Mouse (Mus musculus) embryonic fibroblast, embryonic 13.5 days (primary cell): ENCODE measurements around the gene Snrpa. TPM values are rescaled to one million over a fixed set of nuclear protein-coding genes. Genes with fewer than 3 reads are reported as not detected.
"Not testable (repeated sequence)": the region's sequence is repeated elsewhere in the genome, so short reads cannot be mapped to it uniquely, and the experiment has no call there.

Experiments
- H3K27ac ChIP-seq: 2 replicates; pipeline ENCODE4 v1.5.1; 2012; ENCODE audit warnings: low read length, control low read depth, inconsistent platforms; ENCODE audit not compliant: insufficient read depth
- H3K4me1 ChIP-seq: 2 replicates; pipeline ENCODE4 v1.6.1; 2011; ENCODE audit warnings: low read length; ENCODE audit not compliant: control insufficient read depth, insufficient read depth
- H3K4me3 ChIP-seq: 2 replicates; pipeline ENCODE4 v1.5.1; 2011; ENCODE audit warnings: mild to moderate bottlenecking, control low read depth, low read length; ENCODE audit not compliant: insufficient read depth
- CTCF ChIP-seq: IDR thresholded peaks from 2 replicates; pipeline ENCODE4 v1.5.1; 2011; ENCODE audit warnings: mild to moderate bottlenecking, control low read depth, low read length, moderate library complexity, borderline replicate concordance; ENCODE audit not compliant: insufficient read depth
- POLR2A ChIP-seq: IDR thresholded peaks from 2 replicates; pipeline ENCODE4 v1.6.1; 2011; ENCODE audit warnings: low read depth, mild to moderate bottlenecking, control low read depth, low read length, moderate library complexity
- polyA plus RNA-seq: library from polyadenylated mRNA; stranded (reverse); fragments of >200 nt; gene quantifications from 2 replicates; pipeline ENCODE4 v1.2.4, GENCODE M21; 2011; ENCODE audit warnings: low read depth; ENCODE audit not compliant: missing spikeins, insufficient read length

Snrpa gene
- polyA plus RNA-seq: 117 and 153 TPM in 2 replicates

GRCm38 (mm10) chr7:27195681-27196611 lies at the start of gene Snrpa, which contains the start of gene BC024978:
Snrpa (minus strand) TSS chr7:27196271.
BC024978 (plus strand) TSS chr7:27195781.
- peak within 1 kb of the TSS; percentile 98 for H3K27ac ChIP-seq
- peaks cover 13% of the 10 kb centered on the region for H3K4me1 ChIP-seq
- TF ChIP-seq CTCF (no peak), POLR2A (peak; percentile 81)
- peak within 1 kb of the TSS; percentile 90 for H3K4me3 ChIP-seq

- H3K4me3 ChIP-seq, H3K4me1 ChIP-seq, H3K27ac ChIP-seq: not testable (repeated sequence)
Observed at GRCm38 (mm10) chr7:27244088-27244487, 48.0 kb upstream of the Snrpa start.

- Histone ChIP-seq H3K4me1 (no peaks in the 10 kb centered on the region), H3K27ac (no peak overlapping the region), H3K4me3 (no peak overlapping the region)
- TF ChIP-seq POLR2A: no peak
Observed at GRCm38 (mm10) chr7:27243211-27243610, 47.1 kb upstream of the Snrpa start.

- Histone ChIP-seq H3K27ac (no peak overlapping the region), H3K4me1 (peaks cover 4% of the 10 kb centered on the region; the same call in 1 of the 2 replicates), H3K4me3 (no peak overlapping the region)
- no peak for TF ChIP-seq CTCF
Observed at GRCm38 (mm10) chr7:27238568-27238967, 42.5 kb upstream of the Snrpa start.

GRCm38 (mm10) chr7:27237527-27237926 lies 41.5 kb upstream of the Snrpa start:
- H3K4me1 ChIP-seq: peaks cover 5% of the 10 kb centered on the region; the same call in 1 of the 2 replicates
- no peak overlapping the region for H3K4me3 ChIP-seq
- H3K27ac ChIP-seq: no peak overlapping the region
- TF ChIP-seq CTCF (no peak), POLR2A (no peak)

GRCm38 (mm10) chr7:27235726-27236125 lies 39.7 kb upstream of the Snrpa start:
- Histone ChIP-seq H3K4me3 (no peak overlapping the region), H3K27ac (no peak overlapping the region), H3K4me1 (peaks cover 7% of the 10 kb centered on the region; the same call in 1 of the 2 replicates)
- TF ChIP-seq CTCF (no peak), POLR2A (peak; percentile 28)

GRCm38 (mm10) chr7:27233300-27233699 lies 37.2 kb upstream of the Snrpa start:
- H3K4me3 ChIP-seq: peak overlapping the region; percentile 54
- no peak for TF ChIP-seq CTCF
- TF ChIP-seq POLR2A: no peak
- peak overlapping the region; percentile 69 for H3K27ac ChIP-seq
- H3K4me1 ChIP-seq: peaks cover 7% of the 10 kb centered on the region; the same call in 1 of the 2 replicates

GRCm38 (mm10) chr7:27232781-27233281 lies 36.8 kb upstream of the Snrpa start, which contains the start of gene Coq8b:
Coq8b (plus strand) TSS chr7:27233023.
- TF ChIP-seq CTCF (no peak), POLR2A (peak; percentile 79)
- Histone ChIP-seq H3K27ac (peak within 1 kb of the TSS; percentile 98), H3K4me3 (peak within 1 kb of the TSS; percentile 54), H3K4me1 (peaks cover 7% of the 10 kb centered on the region; the same call in 1 of the 2 replicates)

GRCm38 (mm10) chr7:27231693-27232331 lies 35.7 kb upstream of the Snrpa start:
- Histone ChIP-seq H3K4me3 (no peak overlapping the region), H3K4me1 (peaks cover 8% of the 10 kb centered on the region), H3K27ac (peak overlapping the region; percentile 97)
- TF ChIP-seq CTCF: no peak
- peak; percentile 54 for TF ChIP-seq POLR2A

- TF ChIP-seq CTCF (no peak), POLR2A (no peak)
- H3K27ac ChIP-seq: peak overlapping the region; percentile 97
- peaks cover 12% of the 10 kb centered on the region for H3K4me1 ChIP-seq
- H3K4me3 ChIP-seq: no peak overlapping the region
Observed at GRCm38 (mm10) chr7:27230781-27231180, 34.7 kb upstream of the Snrpa start.
